Mouse (Mus musculus) kidney, postnatal 0 days (tissue): ENCODE measurements around the gene F2rl1. TPM values are rescaled to one million over a fixed set of nuclear protein-coding genes. Genes with fewer than 3 reads are reported as not detected.

Source experiments
- ATAC-seq: fragments of 200-750 bp; cut with Nextera tagmentation; replicated peaks from 2 replicates; pipeline ENCODE4 v1.8.0; 2017; ENCODE audit warnings: low read depth, moderate number of reproducible peaks, moderate TSS enrichment, moderate library complexity; ENCODE audit not compliant: low FRiP score
- DNase-seq: peaks from one replicate; pipeline ENCODE4 v3.0.0-alpha.2; 2016; ENCODE audit warnings: low spot score
- H3K27ac ChIP-seq: fragments of 300-500 bp; sonication (generic); 2 replicates; pipeline ENCODE4 v1.5.1; 2014; ENCODE audit warnings: mild to moderate bottlenecking
- H3K27me3 ChIP-seq: fragments of 300-500 bp; sonication (generic); 2 replicates; pipeline ENCODE4 v1.6.1; 2014; ENCODE audit warnings: low read length, mixed read lengths; ENCODE audit not compliant: insufficient read depth
- H3K36me3 ChIP-seq: fragments of 300-500 bp; sonication (generic); 2 replicates; pipeline ENCODE4 v1.6.1; 2014; ENCODE audit warnings: low read length, mixed read lengths; ENCODE audit not compliant: insufficient read depth
- H3K4me1 ChIP-seq: fragments of 300-500 bp; sonication (generic); replicated peaks from 2 replicates; pipeline ENCODE4 v1.6.1; 2014; ENCODE audit warnings: antibody characterized with exemption, low read length, mixed read lengths; ENCODE audit not compliant: insufficient read depth
- H3K4me2 ChIP-seq: fragments of 300-500 bp; sonication (generic); 2 replicates; pipeline ENCODE4 v1.6.1; 2014; ENCODE audit warnings: mild to moderate bottlenecking, low read length, moderate library complexity, mixed read lengths
- H3K4me3 ChIP-seq: fragments of 300-500 bp; sonication (generic); replicated peaks from 2 replicates; pipeline ENCODE4 v1.5.1; 2014; ENCODE audit warnings: low read depth, low read length
- H3K9ac ChIP-seq: fragments of 300-500 bp; sonication (generic); 2 replicates; pipeline ENCODE4 v1.6.1; 2014; ENCODE audit warnings: low read depth, low read length
- H3K9me3 ChIP-seq: fragments of 300-500 bp; sonication (generic); replicated peaks from 2 replicates; pipeline ENCODE4 v1.6.1; 2016; ENCODE audit warnings: low read length, inconsistent platforms, mixed read lengths
- CTCF ChIP-seq: IDR thresholded peaks from 2 replicates; pipeline ENCODE4 v1.5.1; 2016; ENCODE audit warnings: antibody characterized with exemption, low read depth, mild to moderate bottlenecking, moderate library complexity
- WGBS: fragments of 180-500 bp; shearing (Covaris S2); extraction: QIAGEN DNeasy Blood & Tissue Kit; methylation state at CpG from one replicate; pipeline ENCODE4 v1.1.7; 2014; 5-methylcytosine and 5-hydroxymethylcytosine counted together
- polyA plus RNA-seq: library from polyadenylated mRNA; unstranded; fragments of >200 nt; fragmentation: Nextera tagmentation; extraction: Ambion mirVana; gene quantifications from 2 replicates; pipeline ENCODE4 v1.2.1, GENCODE M21; 2015

F2rl1 gene
- polyA plus RNA-seq, 1 experiment from 2014 or later: 10.4 TPM

- Histone ChIP-seq H3K9ac (no peak overlapping the region), H3K4me3 (no peak overlapping the region), H3K9me3 (no peaks in the 10 kb centered on the region), H3K4me1 (no peaks in the 10 kb centered on the region), H3K36me3 (no peaks in the 10 kb centered on the region), H3K27ac (no peak overlapping the region), H3K4me2 (no peak overlapping the region), H3K27me3 (no peaks in the 10 kb centered on the region)
- no peak; the same call in 1 of the 2 replicates for ATAC-seq
- 13% methylated on average over 4 of the region's 4 CpGs for WGBS
- peak; percentile 93 for TF ChIP-seq CTCF
- peak; percentile 91 for DNase-seq
These were observed 43.6 kb downstream of the F2rl1 start for GRCm38 (mm10) chr13:95481428-95481827.

- Histone ChIP-seq H3K27me3 (no peaks in the 10 kb centered on the region), H3K9me3 (no peaks in the 10 kb centered on the region), H3K4me1 (no peaks in the 10 kb centered on the region), H3K9ac (no peak within 1 kb of the TSS), H3K4me2 (no peak within 1 kb of the TSS), H3K4me3 (no peak within 1 kb of the TSS), H3K36me3 (no peaks in the 10 kb centered on the region), H3K27ac (no peak within 1 kb of the TSS)
- no peak for ATAC-seq
- no peak for TF ChIP-seq CTCF
- no peak for DNase-seq
- 90% methylated on average over 21 of the region's 21 CpGs for WGBS
These were observed 46.2 kb downstream of the F2rl1 start, which contains the start of gene S100z for GRCm38 (mm10) chr13:95478671-95479413. S100z (minus strand) TSS chr13:95478721.

DNA sequence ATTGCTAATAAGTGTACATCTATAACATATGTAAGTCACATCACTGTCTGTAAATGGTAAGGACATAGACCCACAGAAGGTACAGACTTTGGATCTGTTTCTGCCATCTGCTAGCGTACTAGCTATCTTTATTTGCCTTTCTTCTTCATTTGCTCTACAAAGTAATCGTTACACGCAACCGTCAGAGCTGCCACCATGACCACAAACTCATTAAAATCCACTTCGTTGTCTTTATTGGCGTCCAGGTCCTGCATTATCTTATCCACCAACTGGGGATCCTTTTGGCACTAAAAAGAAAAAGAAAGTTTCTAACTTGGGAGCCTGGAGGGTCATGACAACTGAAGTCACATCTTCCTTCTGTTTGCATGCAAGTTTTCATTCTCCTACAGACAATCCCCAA is 47.9 kb downstream of the F2rl1 start:
- ATAC-seq (no peak), DNase-seq (no peak)
- Histone ChIP-seq H3K9me3 (no peaks in the 10 kb centered on the region), H3K27ac (no peak overlapping the region), H3K36me3 (no peaks in the 10 kb centered on the region), H3K4me2 (no peak overlapping the region), H3K4me3 (no peak overlapping the region), H3K27me3 (no peaks in the 10 kb centered on the region), H3K4me1 (no peaks in the 10 kb centered on the region), H3K9ac (no peak overlapping the region)
- no peak for TF ChIP-seq CTCF
- 82% methylated on average over 6 of the region's 6 CpGs for WGBS

DNA sequence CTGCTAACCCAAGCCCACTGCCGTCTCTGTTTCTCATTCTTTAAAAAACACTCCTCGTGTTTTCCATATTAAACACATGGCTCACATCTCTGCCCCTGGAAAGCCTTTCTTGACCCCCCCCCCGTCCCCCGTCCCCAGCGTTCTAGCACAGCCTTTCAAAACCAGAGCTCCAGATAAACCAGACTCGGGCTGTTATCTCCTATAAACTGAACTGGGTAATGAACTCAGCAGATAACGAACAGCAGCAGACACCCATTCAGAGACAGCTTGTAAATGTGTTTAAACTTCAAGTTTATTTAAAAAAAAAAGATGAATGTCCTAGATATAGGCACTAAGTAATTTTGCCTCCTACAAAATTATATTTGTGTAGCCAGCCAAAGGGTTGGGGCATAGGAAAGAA is 49.9 kb downstream of the F2rl1 start:
- Histone ChIP-seq H3K9ac (no peak overlapping the region), H3K4me3 (no peak overlapping the region), H3K4me2 (no peak overlapping the region), H3K4me1 (no peaks in the 10 kb centered on the region), H3K9me3 (no peaks in the 10 kb centered on the region), H3K36me3 (no peaks in the 10 kb centered on the region), H3K27ac (no peak overlapping the region), H3K27me3 (no peaks in the 10 kb centered on the region)
- no peak for ATAC-seq
- no peak for TF ChIP-seq CTCF
- WGBS: 70% methylated on average over 7 of the region's 7 CpGs
- no peak for DNase-seq

DNA sequence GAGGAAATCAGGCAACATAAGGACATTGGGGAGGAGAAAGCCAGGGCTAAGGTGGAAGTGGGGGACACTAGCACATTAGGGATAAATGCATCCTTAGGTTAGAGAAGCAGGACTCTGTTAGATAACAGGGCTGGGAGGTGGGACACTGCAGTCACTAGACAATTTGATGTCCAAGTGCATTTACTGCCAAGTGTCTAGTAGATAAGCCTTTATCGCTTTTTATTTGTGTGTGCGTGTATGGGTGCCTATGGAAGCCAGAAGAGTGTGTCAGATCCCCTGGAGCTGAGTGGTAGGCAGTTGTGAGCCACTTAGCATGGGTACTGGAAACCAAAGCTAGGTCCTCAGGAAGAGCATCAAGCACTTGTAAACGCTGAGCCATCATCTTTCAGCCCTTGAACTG is 50.7 kb downstream of the F2rl1 start:
- ATAC-seq: no peak
- no peak for DNase-seq
- Histone ChIP-seq H3K4me3 (no peak overlapping the region), H3K27ac (no peak overlapping the region), H3K36me3 (no peaks in the 10 kb centered on the region), H3K4me1 (no peaks in the 10 kb centered on the region), H3K9me3 (no peaks in the 10 kb centered on the region), H3K27me3 (no peaks in the 10 kb centered on the region), H3K9ac (no peak overlapping the region), H3K4me2 (no peak overlapping the region)
- 76% methylated on average over 3 of the region's 3 CpGs for WGBS
- TF ChIP-seq CTCF: no peak

DNA sequence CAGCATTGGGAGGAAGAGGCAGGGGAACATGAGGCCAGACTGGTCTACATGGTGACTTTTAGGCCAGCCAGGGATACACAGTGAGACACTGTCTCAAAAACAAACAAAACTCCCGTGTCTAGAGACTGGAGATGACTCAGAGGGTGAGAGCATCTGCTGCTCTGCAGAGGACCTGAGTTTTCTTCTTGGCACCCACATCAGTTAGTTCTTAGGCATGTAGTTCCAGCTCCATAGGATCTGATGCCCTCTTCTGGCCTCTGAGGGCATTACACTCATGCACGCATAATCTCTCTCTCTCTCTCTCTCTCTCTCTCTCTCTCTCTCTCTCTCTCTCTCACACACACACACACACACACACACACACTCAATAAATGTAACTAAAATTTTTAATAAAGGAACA is 54.1 kb downstream of the F2rl1 start:
- H3K27me3 ChIP-seq: no peaks in the 10 kb centered on the region
- no peak overlapping the region for H3K27ac ChIP-seq
- no peaks in the 10 kb centered on the region for H3K9me3 ChIP-seq
- H3K36me3 ChIP-seq: no peaks in the 10 kb centered on the region
- H3K4me1 ChIP-seq: no peaks in the 10 kb centered on the region
- no peak overlapping the region for H3K4me2 ChIP-seq
- ATAC-seq (no peak), DNase-seq (peak; percentile 20)
- no peak overlapping the region for H3K4me3 ChIP-seq
- peak; percentile 61 for TF ChIP-seq CTCF
- WGBS: 83% methylated on average over 2 of the region's 2 CpGs
- H3K9ac ChIP-seq: no peak overlapping the region

Other genes starting within 250 kb of the F2rl1 start
- 72.3 and 73.5 TPM in 2 replicates for gene Zbed3, start 201.6 kb downstream of the F2rl1 start, polyA plus RNA-seq
- 32.2 and 33.1 TPM in 2 replicates for gene Aggf1, start 149.9 kb downstream of the F2rl1 start, polyA plus RNA-seq
- gene Crhbp, start 80.3 kb downstream of the F2rl1 start, polyA plus RNA-seq: 0.17 TPM in 1 of 2 replicates, not detected in the other
- not detected in 2 replicates for gene S100z, start 46.5 kb downstream of the F2rl1 start, polyA plus RNA-seq
- gene F2r, start 93.3 kb upstream of the F2rl1 start, polyA plus RNA-seq: 85.6 and 104 TPM in 2 replicates
- gene F2rl2, start 171.6 kb upstream of the F2rl1 start, polyA plus RNA-seq: 0.09 and 0.11 TPM in 2 replicates